Mouse (Mus musculus) heart, embryonic 12.5 days (tissue): ENCODE data around the gene Mipol1. TPM values are rescaled to one million over a fixed set of nuclear protein-coding genes. Genes with fewer than 3 reads are reported as not detected.
"Not testable (repeated sequence)": the region's sequence is repeated elsewhere in the genome, so short reads cannot be mapped to it uniquely, and the experiment has no call there.

Experiments
- ATAC-seq: fragments of 200-750 bp; cut with Nextera tagmentation; 2 replicates; pipeline ENCODE4 v1.8.0; 2017; ENCODE audit warnings: moderate TSS enrichment, moderate library complexity; ENCODE audit not compliant: insufficient number of reproducible peaks, low FRiP score
- H3K27ac ChIP-seq: fragments of 300-500 bp; sonication (generic); 2 replicates; pipeline ENCODE4 v1.5.1; 2016; ENCODE audit warnings: mild to moderate bottlenecking, moderate library complexity; ENCODE audit not compliant: poor library complexity, severe bottlenecking
- H3K27me3 ChIP-seq: fragments of 300-500 bp; sonication (generic); replicated peaks from 2 replicates; pipeline ENCODE4 v1.6.1; 2016; ENCODE audit warnings: mild to moderate bottlenecking, moderate library complexity
- H3K36me3 ChIP-seq: fragments of 300-500 bp; sonication (generic); 2 replicates; pipeline ENCODE4 v1.6.1; 2016; ENCODE audit warnings: mild to moderate bottlenecking, moderate library complexity
- H3K4me1 ChIP-seq: fragments of 300-500 bp; sonication (generic); replicated peaks from 2 replicates; pipeline ENCODE4 v1.6.1; 2016; ENCODE audit warnings: mild to moderate bottlenecking
- H3K4me2 ChIP-seq: fragments of 300-500 bp; sonication (generic); 2 replicates; pipeline ENCODE4 v1.6.1; 2016; ENCODE audit warnings: mild to moderate bottlenecking, moderate library complexity
- H3K4me3 ChIP-seq: fragments of 300-500 bp; sonication (generic); 2 replicates; pipeline ENCODE4 v1.5.1; 2016; ENCODE audit warnings: mild to moderate bottlenecking
- H3K9ac ChIP-seq: fragments of 300-500 bp; sonication (generic); 2 replicates; pipeline ENCODE4 v1.6.1; 2016; ENCODE audit warnings: mild to moderate bottlenecking, moderate library complexity
- H3K9me3 ChIP-seq: fragments of 300-500 bp; sonication (generic); replicated peaks from 2 replicates; pipeline ENCODE4 v1.6.1; 2016; ENCODE audit warnings: mild to moderate bottlenecking, moderate library complexity
- WGBS: fragments of 180-500 bp; shearing (Covaris S2); methylation state at CpG from one replicate; pipeline ENCODE4 v1.1.7; 2016; 5-methylcytosine and 5-hydroxymethylcytosine counted together
- polyA plus RNA-seq: library from polyadenylated mRNA; unstranded; fragments of >200 nt; fragmentation: Nextera tagmentation; extraction: Ambion mirVana; gene quantifications from 2 replicates; pipeline ENCODE4 v1.2.1, GENCODE M21; 2016

The Mipol1 gene
- polyA plus RNA-seq, 1 experiment from 2014 or later: 8.5 TPM

DNA sequence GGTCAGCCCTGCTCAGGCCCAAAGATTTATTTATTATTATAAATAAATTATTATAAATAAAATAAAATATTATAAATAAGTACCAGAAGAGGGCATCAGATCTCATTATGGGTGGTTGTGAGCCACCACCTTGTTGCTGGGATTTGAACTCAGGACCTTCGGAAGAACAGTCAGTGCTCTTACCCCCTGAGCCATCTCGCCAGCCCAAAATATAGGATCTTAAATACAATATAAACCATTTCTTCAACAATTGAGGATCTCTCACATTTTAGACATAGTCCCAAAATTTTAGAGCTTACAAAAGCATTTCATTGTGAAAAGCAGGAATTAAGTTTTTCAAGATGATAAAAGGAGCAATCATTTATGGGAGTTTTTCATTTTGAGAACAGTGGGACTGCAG lies 30.8 kb upstream of the Mipol1 start:
- H3K9me3 ChIP-seq: no peaks in the 10 kb centered on the region
- no peaks in the 10 kb centered on the region for H3K36me3 ChIP-seq
- no peaks in the 10 kb centered on the region for H3K4me1 ChIP-seq
- H3K27me3 ChIP-seq: 0 out of 2 replicates have a peak, but pooled peaks cover 7% of the 10 kb centered on the region
- 92% methylated on average over 2 of the region's 2 CpGs for WGBS
- no peak overlapping the region for H3K9ac ChIP-seq
- no peak overlapping the region for H3K4me2 ChIP-seq
- no peak overlapping the region for H3K27ac ChIP-seq
- H3K4me3 ChIP-seq: no peak overlapping the region
- no peak for ATAC-seq

GRCm38 (mm10) chr12:57201901-57202300 lies 28.3 kb upstream of the Mipol1 start:
- H3K27me3 ChIP-seq: no peaks in the 10 kb centered on the region
- H3K4me2 ChIP-seq: no peak overlapping the region
- no peak overlapping the region for H3K4me3 ChIP-seq
- no peak overlapping the region for H3K9ac ChIP-seq
- WGBS: 89% methylated on average over 3 of the region's 3 CpGs
- H3K4me1 ChIP-seq: no peaks in the 10 kb centered on the region
- no peak overlapping the region for H3K27ac ChIP-seq
- H3K9me3 ChIP-seq: no peaks in the 10 kb centered on the region
- H3K36me3 ChIP-seq: no peaks in the 10 kb centered on the region
- ATAC-seq: no peak

GRCm38 (mm10) chr12:57204276-57204851 lies 25.9 kb upstream of the Mipol1 start:
- Histone ChIP-seq H3K36me3 (no peaks in the 10 kb centered on the region), H3K4me1 (no peaks in the 10 kb centered on the region), H3K27me3 (no peaks in the 10 kb centered on the region), H3K9me3 (no peaks in the 10 kb centered on the region), H3K9ac (no peak overlapping the region), H3K27ac (no peak overlapping the region), H3K4me2 (no peak overlapping the region), H3K4me3 (no peak overlapping the region)
- no peak for ATAC-seq
- 71% methylated on average over 4 of the region's 4 CpGs for WGBS

DNA sequence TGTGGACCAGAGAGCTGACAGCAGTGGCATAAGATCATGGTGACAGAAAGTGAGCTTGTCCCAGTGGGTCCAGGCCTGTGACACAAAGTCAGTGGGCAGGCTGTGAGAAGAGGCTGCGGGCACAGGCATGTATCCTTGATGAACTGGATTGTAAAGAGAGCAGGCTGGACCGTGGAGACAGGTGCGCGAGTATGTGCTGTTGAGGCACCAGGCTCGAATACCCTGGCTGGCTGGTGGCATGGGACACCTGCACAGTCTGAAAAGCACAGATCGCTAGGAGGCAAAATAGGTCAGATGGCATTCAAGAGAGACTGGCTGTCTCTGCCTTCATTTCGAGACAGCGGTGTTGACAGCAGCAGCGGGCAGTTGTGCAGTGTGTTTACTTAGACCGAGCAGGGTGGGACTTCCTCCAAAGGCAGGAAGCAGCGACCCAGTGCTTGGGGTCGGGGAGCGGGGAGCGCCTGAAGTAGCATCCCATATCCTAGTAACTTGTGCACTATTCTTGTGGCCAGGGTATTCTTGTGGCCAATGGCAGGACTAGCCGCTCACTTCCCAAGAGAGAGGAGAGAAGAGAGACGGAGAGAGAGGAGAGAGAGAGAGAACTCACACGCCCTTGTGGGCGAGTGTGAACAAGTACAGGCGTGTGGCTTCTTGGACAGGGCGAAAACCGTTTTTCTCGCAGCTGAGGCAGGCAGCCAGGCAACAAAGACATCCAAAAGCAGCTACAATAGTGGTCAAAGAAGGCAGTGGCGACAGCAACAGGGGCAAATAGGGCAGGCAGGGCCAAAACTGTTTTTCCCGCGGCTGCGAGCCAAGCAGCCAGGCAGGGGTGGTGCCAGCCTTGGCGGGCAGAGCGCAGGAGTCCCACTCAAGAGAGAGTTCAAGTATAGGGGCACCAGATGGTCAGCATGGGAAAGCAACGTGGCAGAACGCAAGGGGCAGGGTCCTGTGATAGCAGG lies 18.6 kb upstream of the Mipol1 start:
- Histone ChIP-seq H3K27ac (peak overlapping the region; percentile 46), H3K9me3 (no peaks in the 10 kb centered on the region), H3K9ac (peak overlapping the region; percentile 74), H3K27me3 (no peaks in the 10 kb centered on the region), H3K4me1 (0 out of 2 replicates have a peak, but pooled peaks cover 2% of the 10 kb centered on the region), H3K4me2 (peak overlapping the region; percentile 85), H3K36me3 (no peaks in the 10 kb centered on the region), H3K4me3 (peak overlapping the region; percentile 54)
- 7% methylated on average over 30 of the region's 30 CpGs for WGBS
- peak; percentile 85 for ATAC-seq

GRCm38 (mm10) chr12:57212463-57212862 lies 17.8 kb upstream of the Mipol1 start:
- H3K27ac ChIP-seq, H3K9ac ChIP-seq, H3K4me3 ChIP-seq, H3K9me3 ChIP-seq, ATAC-seq, H3K36me3 ChIP-seq, H3K27me3 ChIP-seq, H3K4me2 ChIP-seq, H3K4me1 ChIP-seq: not testable (repeated sequence)
- 79% methylated on average over 5 of the region's 5 CpGs for WGBS

DNA sequence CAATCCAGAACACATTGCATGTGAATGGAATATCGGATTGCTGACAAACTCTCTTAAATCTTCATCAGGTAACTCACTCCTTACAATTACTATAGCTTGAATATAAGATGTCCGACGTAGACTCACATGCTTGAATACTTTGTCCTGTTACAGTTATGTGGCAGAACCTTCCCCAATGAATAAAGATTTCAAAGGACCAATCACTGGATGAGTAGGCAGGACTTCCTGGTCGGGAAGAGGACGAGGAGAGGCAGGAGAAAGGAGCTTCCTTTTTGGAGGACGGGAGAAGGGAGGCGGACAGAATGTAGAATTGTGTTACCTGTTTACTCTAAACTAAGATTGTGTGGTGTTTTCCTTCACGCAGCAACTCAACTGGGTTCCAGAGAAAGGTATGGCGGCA lies 3.8 kb upstream of the Mipol1 start:
- H3K27me3 ChIP-seq: no peaks in the 10 kb centered on the region
- WGBS: 82% methylated on average over 9 of the region's 9 CpGs
- no peak overlapping the region for H3K27ac ChIP-seq
- H3K9ac ChIP-seq: no peak overlapping the region
- peaks cover 3% of the 10 kb centered on the region for H3K4me1 ChIP-seq
- no peaks in the 10 kb centered on the region for H3K36me3 ChIP-seq
- no peak for ATAC-seq
- H3K4me2 ChIP-seq: no peak overlapping the region
- H3K4me3 ChIP-seq: no peak overlapping the region
- no peaks in the 10 kb centered on the region for H3K9me3 ChIP-seq

GRCm38 (mm10) chr12:57227776-57228175 lies 2.5 kb upstream of the Mipol1 start:
- Histone ChIP-seq H3K9me3 (no peaks in the 10 kb centered on the region), H3K9ac (no peak overlapping the region), H3K4me2 (no peak overlapping the region), H3K27me3 (no peaks in the 10 kb centered on the region), H3K4me1 (peaks cover 6% of the 10 kb centered on the region), H3K36me3 (no peaks in the 10 kb centered on the region), H3K27ac (no peak overlapping the region), H3K4me3 (no peak overlapping the region)
- WGBS: 88% methylated on average over 8 of the region's 8 CpGs
- ATAC-seq: no peak

DNA sequence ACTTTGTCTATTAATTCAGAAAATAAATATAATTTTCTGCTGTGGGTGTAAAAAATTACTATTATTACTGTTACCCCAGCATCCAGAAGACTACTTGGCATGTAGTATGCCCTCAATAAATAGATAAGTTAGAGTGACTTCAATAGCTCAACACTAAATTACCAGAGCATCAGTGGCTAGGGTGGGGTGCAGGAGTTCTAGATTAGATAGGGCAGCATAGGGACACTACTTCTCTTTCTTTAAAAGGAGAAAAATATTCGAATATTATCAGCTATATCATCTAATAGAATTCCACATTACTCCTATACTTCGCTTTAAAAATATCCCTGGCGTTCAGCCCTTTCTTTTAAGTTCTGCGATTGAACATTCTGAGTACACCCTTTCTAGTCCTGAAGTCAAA lies 524 bp upstream of the Mipol1 start:
- Histone ChIP-seq H3K4me3 (peak overlapping the region; percentile 73), H3K9ac (no peak overlapping the region; the same call in 1 of the 2 replicates), H3K4me1 (peaks cover 6% of the 10 kb centered on the region), H3K4me2 (peak overlapping the region; percentile 71), H3K36me3 (peaks cover 3% of the 10 kb centered on the region; the same call in 1 of the 2 replicates), H3K27me3 (no peaks in the 10 kb centered on the region), H3K27ac (peak overlapping the region; percentile 81), H3K9me3 (no peaks in the 10 kb centered on the region)
- WGBS: 25% methylated on average over 4 of the region's 4 CpGs
- no peak for ATAC-seq

DNA sequence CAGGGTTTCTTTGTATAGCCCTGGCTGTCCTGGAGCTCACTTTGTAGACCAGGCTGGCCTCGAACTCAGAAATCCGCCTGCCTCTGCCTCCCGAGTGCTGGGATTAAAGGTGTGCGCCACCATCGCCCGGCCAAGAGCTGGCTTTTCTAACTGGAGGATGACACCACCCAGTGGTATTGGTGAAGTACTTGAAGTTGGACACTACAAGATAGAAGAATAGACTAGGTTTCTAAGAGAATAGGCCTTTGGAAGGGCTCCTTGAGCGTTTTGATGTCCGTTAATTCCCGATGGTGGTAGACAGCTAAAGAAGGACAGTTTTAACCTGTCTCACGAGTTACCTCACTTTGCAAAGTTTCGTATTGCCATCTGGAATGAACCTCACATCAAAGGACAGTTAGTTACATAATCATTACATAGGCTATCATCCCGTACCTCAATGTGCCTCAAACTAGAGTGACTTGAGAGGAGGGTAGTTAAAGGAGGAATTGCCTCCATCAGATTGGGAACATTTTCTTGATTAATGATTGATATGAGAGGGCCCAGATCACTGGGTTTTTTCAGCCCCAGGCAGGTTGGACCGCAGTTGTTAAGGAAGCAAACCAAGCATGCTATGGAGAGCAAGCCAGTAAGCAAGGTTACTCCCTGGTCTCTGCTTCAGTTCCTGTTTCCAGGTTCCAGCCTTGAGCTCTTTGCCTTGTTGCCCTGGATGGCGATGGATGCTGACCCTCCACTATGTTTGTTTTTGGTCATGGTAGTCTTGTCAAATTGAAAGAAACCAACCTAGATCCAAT lies 1.1 kb downstream of the Mipol1 start:
- Histone ChIP-seq H3K9ac (no peak overlapping the region; the same call in 1 of the 2 replicates), H3K9me3 (no peaks in the 10 kb centered on the region), H3K27ac (no peak overlapping the region), H3K4me3 (peak overlapping the region; percentile 73), H3K27me3 (no peaks in the 10 kb centered on the region), H3K4me2 (peak overlapping the region; percentile 71), H3K36me3 (peaks cover 4% of the 10 kb centered on the region; the same call in 1 of the 2 replicates), H3K4me1 (peaks cover 9% of the 10 kb centered on the region)
- ATAC-seq: no peak
- WGBS: 59% methylated on average over 14 of the region's 14 CpGs

DNA sequence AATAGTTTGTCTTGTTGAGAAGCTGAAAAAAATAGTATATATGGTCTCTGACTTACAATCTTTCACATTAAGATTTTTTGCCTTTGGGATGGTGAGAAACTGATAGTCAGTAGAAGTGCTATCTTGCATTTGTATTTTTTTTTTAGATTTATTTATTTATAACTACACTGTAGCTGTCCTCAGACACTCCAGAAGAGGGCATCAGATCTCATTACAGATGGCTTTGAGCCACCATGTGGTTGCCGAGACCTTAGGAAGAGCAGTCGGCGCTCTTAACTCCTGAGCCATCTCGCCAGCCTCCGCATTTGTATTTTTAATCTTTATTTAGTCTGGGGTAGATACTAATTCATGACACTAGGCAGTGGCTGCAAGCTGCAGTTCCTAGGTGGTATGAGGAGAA lies 3.2 kb downstream of the Mipol1 start:
- Histone ChIP-seq H3K9me3 (no peaks in the 10 kb centered on the region), H3K4me1 (peaks cover 12% of the 10 kb centered on the region), H3K4me2 (no peak overlapping the region), H3K27ac (no peak overlapping the region), H3K4me3 (no peak overlapping the region), H3K36me3 (peaks cover 7% of the 10 kb centered on the region), H3K9ac (no peak overlapping the region), H3K27me3 (no peaks in the 10 kb centered on the region)
- 77% methylated on average over 5 of the region's 5 CpGs for WGBS
- ATAC-seq: no peak
